Comparison of ENCODE assay signal across 8 mouse cellular contexts in genomic region chr10:109920607-109921187, GRCm38 (mm10).
DNase-seq lines count a peak whose midpoint lies in the region; ATAC-seq and TF ChIP-seq lines count a peak whose summit lies in the region.

No protein-coding gene starts in this region.

- H3K27ac ChIP-seq in embryonic facial prominence, embryonic 12.5 days: no peak overlapping the region
- H3K27ac ChIP-seq in kidney, adult 2 months (ENCODE audit: insufficient read depth, low read depth, low read length): no peak overlapping the region
- H3K27ac ChIP-seq in limb, embryonic 13.5 days: no peak overlapping the region
- no peak overlapping the region for H3K27ac ChIP-seq in midbrain, embryonic 16.5 days (ENCODE audit: low read length)

- no peaks in the 10 kb centered on the region for H3K27me3 ChIP-seq in embryonic facial prominence, embryonic 12.5 days
- H3K27me3 ChIP-seq in kidney, adult 2 months (replicated peaks; ENCODE audit: control insufficient read depth, insufficient read depth, low read length): no peaks in the 10 kb centered on the region
- no peaks in the 10 kb centered on the region for H3K27me3 ChIP-seq in limb, embryonic 13.5 days
- no peaks in the 10 kb centered on the region for H3K27me3 ChIP-seq in midbrain, embryonic 16.5 days (ENCODE audit: control insufficient read depth, insufficient read depth, low read depth, low read length)

- ATAC-seq in embryonic facial prominence, embryonic 12.5 days (ENCODE audit: insufficient number of reproducible peaks, insufficient read depth, low FRiP score, low TSS enrichment): peak; percentile 68
- ATAC-seq in limb, embryonic 13.5 days (ENCODE audit: low FRiP score, low read depth): peak; percentile 80
- ATAC-seq in midbrain, embryonic 16.5 days: peak; percentile 84

- no peaks in the 10 kb centered on the region for H3K9me3 ChIP-seq in embryonic facial prominence, embryonic 12.5 days
- no peaks in the 10 kb centered on the region for H3K9me3 ChIP-seq in limb, embryonic 13.5 days
- H3K9me3 ChIP-seq in midbrain, embryonic 16.5 days (replicated peaks; ENCODE audit: control insufficient read depth, low read length, poor library complexity, severe bottlenecking): no peaks in the 10 kb centered on the region

- peak overlapping the region; percentile 41 for H3K4me2 ChIP-seq in embryonic facial prominence, embryonic 12.5 days (replicated peaks)
- peak overlapping the region; percentile 41 for H3K4me2 ChIP-seq in limb, embryonic 13.5 days (replicated peaks)
- peak overlapping the region; percentile 36; the same call in 1 of the 2 replicates for H3K4me2 ChIP-seq in midbrain, embryonic 16.5 days (ENCODE audit: low read length)

- peak; percentile 78 for TF ChIP-seq CTCF in kidney, adult 2 months (conservative IDR thresholded peaks at IDR 0.05; ENCODE audit: insufficient read depth, insufficient read length, low read depth, low read length)

- no peak overlapping the region for H3K4me3 ChIP-seq in embryonic facial prominence, embryonic 12.5 days
- no peak overlapping the region for H3K4me3 ChIP-seq in kidney, adult 2 months (ENCODE audit: insufficient read depth, low read depth, low read length)
- no peak overlapping the region for H3K4me3 ChIP-seq in limb, embryonic 13.5 days
- no peak overlapping the region for H3K4me3 ChIP-seq in midbrain, embryonic 16.5 days (ENCODE audit: low read depth, low read length)

- H3K9ac ChIP-seq in embryonic facial prominence, embryonic 12.5 days: no peak overlapping the region
- no peak overlapping the region for H3K9ac ChIP-seq in limb, embryonic 13.5 days
- H3K9ac ChIP-seq in midbrain, embryonic 16.5 days (ENCODE audit: low read depth, low read length): no peak overlapping the region

- no peaks in the 10 kb centered on the region for H3K36me3 ChIP-seq in embryonic facial prominence, embryonic 12.5 days
- no peaks in the 10 kb centered on the region for H3K36me3 ChIP-seq in kidney, adult 2 months (ENCODE audit: control insufficient read depth, insufficient read depth, low read length)
- H3K36me3 ChIP-seq in limb, embryonic 13.5 days: no peaks in the 10 kb centered on the region
- H3K36me3 ChIP-seq in midbrain, embryonic 16.5 days (ENCODE audit: control insufficient read depth, insufficient read depth, low read length): no peaks in the 10 kb centered on the region

- H3K4me1 ChIP-seq in embryonic facial prominence, embryonic 12.5 days: peaks cover 4% of the 10 kb centered on the region
- H3K4me1 ChIP-seq in kidney, adult 2 months (ENCODE audit: control insufficient read depth, insufficient read depth, low read length): no peaks in the 10 kb centered on the region
- H3K4me1 ChIP-seq in limb, embryonic 13.5 days: 0 out of 2 replicates have a peak, but pooled peaks cover 4% of the 10 kb centered on the region
- peaks cover 10% of the 10 kb centered on the region for H3K4me1 ChIP-seq in midbrain, embryonic 16.5 days (ENCODE audit: control insufficient read depth, insufficient read depth, low read length)

- no peak for TF ChIP-seq POLR2A in kidney, adult 2 months (IDR thresholded peaks at IDR 0.05; ENCODE audit: low read depth, low read length)

- 16% methylated on average over 6 of the region's 6 CpGs for WGBS in embryonic facial prominence, embryonic 12.5 days
- WGBS in kidney, adult 2 months: 13% methylated on average over 6 of the region's 6 CpGs
- WGBS in limb, embryonic 13.5 days: 12% methylated on average over 6 of the region's 6 CpGs
- WGBS in midbrain, embryonic 16.5 days: 14% methylated on average over 6 of the region's 6 CpGs

- peak; percentile 63 for DNase-seq in A20 (ENCODE audit: low read depth, low spot score)
- peak; percentile 79 for DNase-seq in adrenal gland, postnatal 14 days
- peak; percentile 37 to 57 for DNase-seq in heart, adult 9 months (ENCODE audit: low spot score in 2 of 2)
- peak; percentile 64 for DNase-seq in kidney, adult 2 months
- peak; percentile 45 for DNase-seq in testis, postnatal 14 days (ENCODE audit: low spot score)
